ENCODE assay signal across 17 mouse cellular contexts in genomic region chr14:61530396-61530795, GRCm38 (mm10).
"Had no signal": no experiment of that assay in that cellular context is flagged by ENCODE, and none has a peak within 500 bp of the region (broad histone marks: within the 10 kb centered on the region; RNA-seq: fewer than 3 reads in every experiment).

No protein-coding gene starts in this region.

- H3K9ac ChIP-seq: limb, embryonic 12.5 days; liver, embryonic 15.5 days; midbrain, embryonic 15.5 days; neural tube, embryonic 13.5 days; stomach, embryonic 15.5 days had no signal

- ATAC-seq: lung, postnatal 0 days; midbrain, embryonic 15.5 days had no signal

- H3K4me3 ChIP-seq: layer of hippocampus, adult 2 months; limb, embryonic 12.5 days; liver, embryonic 15.5 days; midbrain, embryonic 15.5 days; neural tube, embryonic 13.5 days; stomach, embryonic 15.5 days had no signal

- H3K36me3 ChIP-seq: stomach, embryonic 15.5 days had no signal

- DNase-seq: kidney, adult 2 months; kidney, postnatal 36 days; liver; lung, adult 2 months; lung, postnatal 36 days; retina, postnatal 1 day; right cerebral cortex, postnatal 4 days; thymus, adult 18-20 months; thymus, postnatal 14 days had no signal

- H3K9me3 ChIP-seq: limb, embryonic 12.5 days; liver, embryonic 15.5 days; midbrain, embryonic 15.5 days; neural tube, embryonic 13.5 days; stomach, embryonic 15.5 days had no signal

- H3K27me3 ChIP-seq: limb, embryonic 12.5 days; liver, embryonic 15.5 days; midbrain, embryonic 15.5 days; neural tube, embryonic 13.5 days; stomach, embryonic 15.5 days had no signal

- H3K4me2 ChIP-seq: limb, embryonic 12.5 days; liver, embryonic 15.5 days; midbrain, embryonic 11.5 days; midbrain, embryonic 15.5 days; neural tube, embryonic 13.5 days; stomach, embryonic 15.5 days had no signal

- H3K27ac ChIP-seq: layer of hippocampus, adult 2 months; limb, embryonic 12.5 days; liver, embryonic 15.5 days; midbrain, embryonic 15.5 days; neural tube, embryonic 13.5 days; stomach, embryonic 15.5 days had no signal

- H3K4me1 ChIP-seq: limb, embryonic 12.5 days; liver, embryonic 15.5 days; midbrain, embryonic 15.5 days; neural tube, embryonic 13.5 days; stomach, embryonic 15.5 days had no signal
